Comparison of ENCODE assay signal across 8 mouse cellular contexts in genomic region chr19:7240782-7241690, GRCm38 (mm10). TPM values are rescaled to one million over a fixed set of nuclear protein-coding genes. Genes with fewer than 3 reads are reported as not detected.
A peak's percentile ranks its signal among the peaks of the same experiment; 100 is the strongest.
DNase-seq lines count a peak whose midpoint lies in the region; ATAC-seq and TF ChIP-seq lines count a peak whose summit lies in the region.

Gene Naa40, minus strand, starts transcription at chr19:7241183.

- TF ChIP-seq POLR2A in CH12.LX (IDR thresholded peaks at IDR 0.05; ENCODE audit: low read depth, low read length) = peak; percentile 79
- TF ChIP-seq POLR2A in testis, adult 2 months (IDR thresholded peaks at IDR 0.05; ENCODE audit: control insufficient read depth, low read depth, low read length) = peak; percentile 83

- H3K36me3 ChIP-seq in CH12.LX (replicated peaks in 1 of 2; ENCODE audit: control insufficient read depth in 1 of 2, insufficient read depth in 1 of 2, low read length in 1 of 2) = peaks cover 3 to 26% of the 10 kb centered on the region in 2 experiments
- peaks cover 13% of the 10 kb centered on the region; the same call in 1 of the 2 replicates for H3K36me3 ChIP-seq in forebrain, embryonic 12.5 days (replicated peaks)
- peaks cover 17% of the 10 kb centered on the region; the same call in 1 of the 2 replicates for H3K36me3 ChIP-seq in heart, postnatal 0 days (replicated peaks; ENCODE audit: control insufficient read depth, insufficient read depth, low read length)
- peaks cover 4% of the 10 kb centered on the region for H3K36me3 ChIP-seq in liver, embryonic 16.5 days (ENCODE audit: control insufficient read depth, insufficient read depth)
- H3K36me3 ChIP-seq in neural tube, embryonic 13.5 days = no peaks in the 10 kb centered on the region; the same call in 1 of the 2 replicates
- H3K36me3 ChIP-seq in testis, adult 2 months (ENCODE audit: control insufficient read depth, insufficient read depth, low read length) = no peaks in the 10 kb centered on the region

- WGBS in forebrain, embryonic 12.5 days = under 1% methylated on average over 80 of the region's 80 CpGs
- WGBS in heart, postnatal 0 days = under 1% methylated on average over 79 of the region's 80 CpGs
- under 1% methylated on average over 80 of the region's 80 CpGs for WGBS in liver, embryonic 16.5 days (ENCODE audit: insufficient replicate concordance)
- WGBS in neural tube, embryonic 13.5 days = 1% methylated on average over 77 of the region's 80 CpGs

- H3K79me2 ChIP-seq in CH12.LX (replicated peaks; ENCODE audit: control insufficient read depth, extremely low read depth, insufficient read depth, poor library complexity, severe bottlenecking) = peaks cover 33% of the 10 kb centered on the region

- peaks cover 4% of the 10 kb centered on the region for H3K27me3 ChIP-seq in CH12.LX (replicated peaks)
- H3K27me3 ChIP-seq in forebrain, embryonic 12.5 days = no peaks in the 10 kb centered on the region; the same call in 1 of the 2 replicates
- H3K27me3 ChIP-seq in heart, postnatal 0 days (ENCODE audit: control insufficient read depth, insufficient read depth, low read length) = no peaks in the 10 kb centered on the region
- H3K27me3 ChIP-seq in liver, embryonic 16.5 days (ENCODE audit: control insufficient read depth, insufficient read depth, low read depth, low read length) = no peaks in the 10 kb centered on the region
- no peaks in the 10 kb centered on the region for H3K27me3 ChIP-seq in neural tube, embryonic 13.5 days
- H3K27me3 ChIP-seq in testis, adult 2 months (ENCODE audit: control insufficient read depth, insufficient read depth, low read length) = no peaks in the 10 kb centered on the region

- TF ChIP-seq EP300 in CH12.LX (IDR thresholded peaks at IDR 0.05; ENCODE audit: low read length) = no peak
- no peak for TF ChIP-seq EP300 in heart, postnatal 0 days (IDR thresholded peaks at IDR 0.05; ENCODE audit: low read depth)

- peaks cover 22 to 49% of the 10 kb centered on the region in 2 experiments for H3K4me1 ChIP-seq in CH12.LX (ENCODE audit: control insufficient read depth in 1 of 2, insufficient read depth in 2 of 2)
- peaks cover 32% of the 10 kb centered on the region for H3K4me1 ChIP-seq in forebrain, embryonic 12.5 days
- H3K4me1 ChIP-seq in heart, postnatal 0 days (ENCODE audit: control insufficient read depth, insufficient read depth) = peaks cover 15% of the 10 kb centered on the region
- peaks cover 15% of the 10 kb centered on the region for H3K4me1 ChIP-seq in liver, embryonic 16.5 days (ENCODE audit: control insufficient read depth, low read depth, low read length)
- H3K4me1 ChIP-seq in neural tube, embryonic 13.5 days (replicated peaks) = peaks cover 42% of the 10 kb centered on the region
- H3K4me1 ChIP-seq in testis, adult 2 months (ENCODE audit: control insufficient read depth, insufficient read depth, low read length) = peaks cover 8% of the 10 kb centered on the region

- DNase-seq in CH12.LX (ENCODE audit: extremely low read depth) = peak; percentile 94
- peak; percentile 88 for DNase-seq in c-Kit-positive CD71-positive TER-119-negative erythroid progenitor cells, embryonic 14.5 days (ENCODE audit: low read depth)
- DNase-seq in heart, postnatal 0 days (ENCODE audit: low spot score) = peak; percentile 94
- peak; percentile 96 to 97 for DNase-seq in kidney, postnatal 4 days

- no peaks in the 10 kb centered on the region for H3K9me3 ChIP-seq in CH12.LX (replicated peaks; ENCODE audit: low read length)
- no peaks in the 10 kb centered on the region for H3K9me3 ChIP-seq in forebrain, embryonic 12.5 days
- H3K9me3 ChIP-seq in heart, postnatal 0 days (replicated peaks; ENCODE audit: control insufficient read depth, low read length) = no peaks in the 10 kb centered on the region
- no peaks in the 10 kb centered on the region for H3K9me3 ChIP-seq in liver, embryonic 16.5 days (replicated peaks; ENCODE audit: control insufficient read depth, low read length)
- no peaks in the 10 kb centered on the region for H3K9me3 ChIP-seq in neural tube, embryonic 13.5 days

- in situ Hi-C loops in CH12.LX (cut with MboI; ENCODE audit: low pct_ligation_motif_present, low pct_unique_long_range_greater_than_20kb, low sequenced_read_pairs) = loop anchor here (10.0 kb wide), 1 partner anchor 174 kb away; the partner anchor contains the start of gene 2700081O15Rik

- dilution Hi-C loops in CH12.LX (cut with MboI; ENCODE audit: extremely low pct_ligation_motif_present, extremely low pct_unique_long_range_greater_than_20kb, low sequenced_read_pairs) = no loop called here

- no peak for TF ChIP-seq CTCF in CH12.LX (conservative IDR thresholded peaks at IDR 0.05 in 1 of 2, IDR thresholded peaks at IDR 0.05 in 1 of 2; ENCODE audit: low read depth in 2 of 2, low read length in 2 of 2)
- TF ChIP-seq CTCF in heart, postnatal 0 days (IDR thresholded peaks at IDR 0.05; ENCODE audit: low read depth) = no peak
- no peak for TF ChIP-seq CTCF in testis, adult 2 months (IDR thresholded peaks at IDR 0.05; ENCODE audit: control insufficient read depth, insufficient read depth, insufficient replicate concordance, low read depth, low read length)

- peak; percentile 97 for ATAC-seq in forebrain, embryonic 12.5 days (ENCODE audit: low FRiP score)
- ATAC-seq in heart, postnatal 0 days (ENCODE audit: insufficient read depth, low read depth) = peak; percentile 96
- ATAC-seq in liver, embryonic 16.5 days (ENCODE audit: low read depth) = peak; percentile 98
- peak; percentile 97 for ATAC-seq in neural tube, embryonic 13.5 days (ENCODE audit: low read depth)

- TF ChIP-seq RAD21 in CH12.LX (IDR thresholded peaks at IDR 0.05; ENCODE audit: low read depth, low read length) = no peak

- peak within 1 kb of the TSS; percentile 76 for H3K9ac ChIP-seq in CH12.LX (ENCODE audit: insufficient read depth, low read depth)
- H3K9ac ChIP-seq in forebrain, embryonic 12.5 days = peak within 1 kb of the TSS; percentile 83
- H3K9ac ChIP-seq in heart, postnatal 0 days (replicated peaks; ENCODE audit: low read depth, low read length) = peak within 1 kb of the TSS; percentile 86
- peak within 1 kb of the TSS; percentile 89 for H3K9ac ChIP-seq in liver, embryonic 16.5 days (ENCODE audit: low read depth, low read length)
- H3K9ac ChIP-seq in neural tube, embryonic 13.5 days = peak within 1 kb of the TSS; percentile 86

- peak within 1 kb of the TSS; percentile 85 to 91 (median 87) for H3K4me3 ChIP-seq in CH12.LX (replicated peaks in 1 of 3; ENCODE audit: low read depth in 2 of 3, low read length in 2 of 3, poor library complexity in 1 of 3)
- H3K4me3 ChIP-seq in forebrain, embryonic 12.5 days (replicated peaks) = peak within 1 kb of the TSS; percentile 66
- H3K4me3 ChIP-seq in heart, postnatal 0 days (ENCODE audit: low read depth, low read length) = peak within 1 kb of the TSS; percentile 89
- peak within 1 kb of the TSS; percentile 83 for H3K4me3 ChIP-seq in liver, embryonic 16.5 days (ENCODE audit: low read depth, low read length)
- H3K4me3 ChIP-seq in neural tube, embryonic 13.5 days = peak within 1 kb of the TSS; percentile 73
- H3K4me3 ChIP-seq in testis, adult 2 months (ENCODE audit: control insufficient read depth, low read depth, low read length) = peak within 1 kb of the TSS; percentile 86

- peak within 1 kb of the TSS; percentile 64 for H3K4me2 ChIP-seq in CH12.LX (ENCODE audit: insufficient read depth, low read depth, poor library complexity, severe bottlenecking)
- H3K4me2 ChIP-seq in forebrain, embryonic 12.5 days = peak within 1 kb of the TSS; percentile 99
- peak within 1 kb of the TSS; percentile 99 for H3K4me2 ChIP-seq in heart, postnatal 0 days (ENCODE audit: low read depth, low read length)
- peak within 1 kb of the TSS; percentile 87 for H3K4me2 ChIP-seq in liver, embryonic 16.5 days (ENCODE audit: low read depth, low read length)
- H3K4me2 ChIP-seq in neural tube, embryonic 13.5 days = peak within 1 kb of the TSS; percentile 87

- peak within 1 kb of the TSS; percentile 47 for H3K27ac ChIP-seq in CH12.LX (ENCODE audit: insufficient read depth, low read depth)
- H3K27ac ChIP-seq in forebrain, embryonic 12.5 days = peak within 1 kb of the TSS; percentile 87
- H3K27ac ChIP-seq in heart, postnatal 0 days (ENCODE audit: low read depth) = peak within 1 kb of the TSS; percentile 89
- H3K27ac ChIP-seq in liver, embryonic 16.5 days (ENCODE audit: low read length) = peak within 1 kb of the TSS; percentile 86
- peak within 1 kb of the TSS; percentile 88 for H3K27ac ChIP-seq in neural tube, embryonic 13.5 days (replicated peaks)
- peak within 1 kb of the TSS; percentile 84 for H3K27ac ChIP-seq in testis, adult 2 months (ENCODE audit: control insufficient read depth, insufficient read depth, low read depth, low read length)

TF ChIP-seq in CH12.LX, 34 proteins besides CTCF, POLR2A, EP300 and RAD21 (continues in another document):
- TF ChIP-seq CHD1 (IDR thresholded peaks at IDR 0.05; ENCODE audit: low read depth, low read length) (no peak), ZMIZ1 (IDR thresholded peaks at IDR 0.05; ENCODE audit: low read depth, low read length) (0 out of 2 replicates have a peak, but pooled peaks have one; percentile 56), TBP (conservative IDR thresholded peaks at IDR 0.05; ENCODE audit: low read depth, low read length) (no peak), HCFC1 (IDR thresholded peaks at IDR 0.05; ENCODE audit: low read depth, low read length) (peak; percentile 82), POLR2AphosphoS2 (IDR thresholded peaks at IDR 0.05; ENCODE audit: low read depth, low read length) (no peak), JUN (IDR thresholded peaks at IDR 0.05; ENCODE audit: insufficient read depth, low read depth, low read length) (no peak), MEF2A (IDR thresholded peaks at IDR 0.05; ENCODE audit: borderline replicate concordance, low read depth, low read length) (peak; percentile 58; the same call in 1 of the 2 replicates), BHLHE40 (IDR thresholded peaks at IDR 0.05; ENCODE audit: low read depth, low read length) (peak; percentile 95), MXI1 (IDR thresholded peaks at IDR 0.05; ENCODE audit: low read depth, low read length) (peak; percentile 99), KAT2A (IDR thresholded peaks at IDR 0.05; ENCODE audit: insufficient replicate concordance, low read length) (0 out of 2 replicates have a peak, but pooled peaks have one; percentile 79), SMC3 (IDR thresholded peaks at IDR 0.05; ENCODE audit: low read depth, low read length) (no peak)

RNA-seq across cellular contexts. Expression of gene Naa40, which starts in this region (rescaled TPM):
- 40.6 and 45.5 TPM in 2 replicates for total RNA-seq in CH12.LX (2012; rRNA removed)
- 63.1 and 65.7 TPM in 2 replicates for total RNA-seq in CH12.LX (2014; rRNA removed)
- polyA plus RNA-seq in CH12.LX (2012; ENCODE audit: insufficient read length, low read depth) = 61.2 and 69.3 TPM in 2 replicates
- polyA plus RNA-seq in forebrain, embryonic 12.5 days (2016; fragmentation: Nextera tagmentation; extraction: Ambion mirVana) = 90.0 and 92.2 TPM in 2 replicates
- 30.2 and 44.0 TPM in 2 replicates for total RNA-seq in heart, postnatal 0 days (2014; rRNA removed; ENCODE audit: low replicate concordance)
- polyA plus RNA-seq in heart, postnatal 0 days (2015; fragmentation: Nextera tagmentation; extraction: Ambion mirVana) = 27.8 and 30.4 TPM in 2 replicates
- 22.1 TPM in 2 replicates for polyA plus RNA-seq in liver, embryonic 16.5 days (2015; fragmentation: Nextera tagmentation; extraction: Ambion mirVana)
- 58.1 TPM in 2 replicates for polyA plus RNA-seq in neural tube, embryonic 13.5 days (2015; fragmentation: Nextera tagmentation; extraction: Ambion mirVana)
- polyA plus RNA-seq in testis, adult 2 months (2012; rRNA removed) = 61.5 and 69.3 TPM in 2 replicates

Comparison
In these comparisons a context has a peak if more than half of its experiments do, and no peak if none do; other contexts are left out.
1. Peak in every context shown above with its lines: DNase-seq, ATAC-seq, H3K4me3 ChIP-seq and H3K27ac ChIP-seq.